Mouse (Mus musculus): Measurements from ENCODE around the gene Rpl7a.

Rpl7a gene

DNA sequence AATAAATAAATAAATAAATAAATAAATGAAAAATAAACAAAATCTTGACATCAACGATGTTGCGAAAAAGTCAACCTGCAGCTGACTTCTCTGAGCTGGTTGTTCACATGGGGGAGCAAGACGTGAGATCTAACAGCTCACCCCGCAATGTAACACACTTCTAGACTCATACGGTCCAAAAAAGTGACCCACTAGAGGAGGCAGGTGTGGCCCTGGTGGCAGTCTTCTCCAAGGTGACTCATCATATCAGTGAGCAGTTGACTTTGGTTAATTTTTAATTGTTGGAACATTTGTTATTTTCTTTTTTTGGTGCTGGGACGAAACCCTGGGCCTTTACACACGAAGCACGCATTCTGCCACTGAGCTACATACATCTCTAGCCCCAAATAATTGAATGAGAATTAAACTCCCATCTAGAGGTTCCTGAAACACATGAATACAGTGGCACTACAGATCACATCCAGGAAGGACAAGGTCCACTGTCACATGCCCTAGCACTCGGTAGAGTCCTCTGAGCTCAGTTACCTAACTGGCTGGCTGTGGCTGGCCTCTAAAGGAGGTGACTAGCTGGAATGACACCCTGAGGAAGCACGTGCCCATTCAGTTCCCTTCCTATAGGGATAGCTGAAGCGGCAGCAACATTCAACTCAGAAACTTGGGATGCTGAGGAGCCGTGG lies 46.4 kb downstream of the Rpl7a start:
- no peak for DNase-seq

DNA sequence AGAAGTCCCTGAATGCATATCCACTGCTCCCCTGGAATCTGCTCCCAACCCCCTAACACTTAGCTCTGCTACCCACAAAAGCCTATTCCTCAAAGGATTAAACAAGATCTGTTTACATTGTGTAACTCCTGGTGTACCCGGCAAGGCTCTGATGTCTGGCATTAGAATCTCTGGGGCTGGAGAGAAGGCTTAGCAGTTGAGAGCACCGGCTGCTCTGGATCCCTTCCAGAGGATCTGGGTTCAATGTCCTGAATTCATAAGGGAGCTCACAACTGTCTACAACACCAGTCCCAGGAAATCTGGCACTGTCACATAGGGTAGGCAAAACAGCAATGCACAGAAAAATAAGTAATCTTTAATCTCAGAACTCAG lies 46.9 kb downstream of the Rpl7a start:
- DNase-seq, result no peak

DNA sequence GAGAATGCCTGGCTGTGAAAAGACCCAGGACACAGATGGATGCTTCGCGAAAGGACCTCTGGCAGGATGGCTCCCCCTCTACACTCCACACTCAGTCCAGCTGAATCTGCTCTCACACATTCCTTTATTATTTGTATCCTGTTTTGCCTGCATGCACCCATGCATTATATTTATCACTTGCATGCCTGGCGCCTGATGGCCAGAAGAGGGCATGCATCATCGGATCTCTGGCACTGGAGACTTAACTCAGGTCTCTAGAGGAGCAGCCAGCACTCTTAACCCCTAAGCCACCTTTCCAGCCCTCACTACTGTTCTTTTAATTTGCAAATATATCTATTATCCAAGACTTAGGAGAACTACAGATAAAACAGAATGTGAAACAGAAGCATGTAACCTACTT lies 50.2 kb downstream of the Rpl7a start:
- no peak for DNase-seq

Data from right cerebral cortex, postnatal 14 days (tissue).